Mouse (Mus musculus): ENCODE results near the gene Nhlh1. TPM values are rescaled to one million over a fixed set of nuclear protein-coding genes. Genes with fewer than 3 reads are reported as not detected.

Gene Nhlh1
- total and polyA plus RNA-seq, 2 experiments from 2014 or later: 0.12 to 3.6 TPM

- DNase-seq (ENCODE audit: low spot score) (no peak), ATAC-seq (ENCODE audit: low FRiP score) (no peak)
- Histone ChIP-seq H3K27me3 (ENCODE audit: insufficient read depth, low read length) (no peaks in the 10 kb centered on the region), H3K9ac (replicated peaks; ENCODE audit: low read length, poor library complexity, severe bottlenecking) (no peak overlapping the region), H3K4me3 (ENCODE audit: low read depth, low read length) (no peak overlapping the region), H3K27ac (ENCODE audit: low read depth, low read length) (no peak overlapping the region), H3K36me3 (ENCODE audit: insufficient read depth, low read length) (peaks cover 66% of the 10 kb centered on the region), H3K4me2 (ENCODE audit: low read depth, low read length, poor library complexity, severe bottlenecking) (no peak overlapping the region), H3K9me3 (ENCODE audit: low read length) (no peaks in the 10 kb centered on the region), H3K4me1 (ENCODE audit: insufficient read depth, low read length) (peaks cover 6% of the 10 kb centered on the region; the same call in 1 of the 2 replicates)
- 69% methylated on average over 20 of the region's 20 CpGs for WGBS
- peak; percentile 16; the same call in 1 of the 2 replicates for TF ChIP-seq CTCF (IDR thresholded peaks at IDR 0.05)
Observed at GRCm38 (mm10) chr1:172010042-172010824, 47.1 kb downstream of the Nhlh1 start.

GRCm38 (mm10) chr1:172009406-172009805 is 48.0 kb downstream of the Nhlh1 start:
- no peak for ATAC-seq (ENCODE audit: low FRiP score)
- no peak for DNase-seq (ENCODE audit: low spot score)

GRCm38 (mm10) chr1:172008351-172008750 is 49.0 kb downstream of the Nhlh1 start:
- TF ChIP-seq CTCF (IDR thresholded peaks at IDR 0.05): no peak
- no peak overlapping the region for H3K27ac ChIP-seq (ENCODE audit: low read depth, low read length)
- DNase-seq (ENCODE audit: low spot score): no peak
- no peaks in the 10 kb centered on the region for H3K9me3 ChIP-seq (ENCODE audit: low read length)
- no peak overlapping the region for H3K4me3 ChIP-seq (ENCODE audit: low read depth, low read length)
- H3K9ac ChIP-seq (replicated peaks; ENCODE audit: low read length, poor library complexity, severe bottlenecking): no peak overlapping the region
- peaks cover 80% of the 10 kb centered on the region for H3K36me3 ChIP-seq (ENCODE audit: insufficient read depth, low read length)
- H3K4me1 ChIP-seq (ENCODE audit: insufficient read depth, low read length): no peaks in the 10 kb centered on the region
- H3K4me2 ChIP-seq (ENCODE audit: low read depth, low read length, poor library complexity, severe bottlenecking): no peak overlapping the region
- 91% methylated on average over 9 of the region's 9 CpGs for WGBS
- no peaks in the 10 kb centered on the region for H3K27me3 ChIP-seq (ENCODE audit: insufficient read depth, low read length)
- no peak for ATAC-seq (ENCODE audit: low FRiP score)

More at GRCm38 (mm10) chr1:172009406-172009805, 48.0 kb downstream of the Nhlh1 start:
- H3K36me3 ChIP-seq (ENCODE audit: insufficient read depth, low read length): peaks cover 74% of the 10 kb centered on the region
- no peak overlapping the region for H3K4me2 ChIP-seq (ENCODE audit: low read depth, low read length, poor library complexity, severe bottlenecking)
- no peaks in the 10 kb centered on the region for H3K4me1 ChIP-seq (ENCODE audit: insufficient read depth, low read length)
- H3K27ac ChIP-seq (ENCODE audit: low read depth, low read length): no peak overlapping the region
- no peak overlapping the region for H3K9ac ChIP-seq (replicated peaks; ENCODE audit: low read length, poor library complexity, severe bottlenecking)
- 95% methylated on average over 21 of the region's 21 CpGs for WGBS
- H3K4me3 ChIP-seq (ENCODE audit: low read depth, low read length): no peak overlapping the region
- H3K27me3 ChIP-seq (ENCODE audit: insufficient read depth, low read length): no peaks in the 10 kb centered on the region
- no peaks in the 10 kb centered on the region for H3K9me3 ChIP-seq (ENCODE audit: low read length)
- no peak for TF ChIP-seq CTCF (IDR thresholded peaks at IDR 0.05)

GRCm38 (mm10) chr1:172007761-172008160 is 49.6 kb downstream of the Nhlh1 start:
- ATAC-seq (ENCODE audit: low FRiP score) (no peak), DNase-seq (ENCODE audit: low spot score) (no peak)
- Histone ChIP-seq H3K4me3 (ENCODE audit: low read depth, low read length) (no peak overlapping the region), H3K9ac (replicated peaks; ENCODE audit: low read length, poor library complexity, severe bottlenecking) (no peak overlapping the region), H3K4me2 (ENCODE audit: low read depth, low read length, poor library complexity, severe bottlenecking) (no peak overlapping the region), H3K27ac (ENCODE audit: low read depth, low read length) (no peak overlapping the region), H3K4me1 (ENCODE audit: insufficient read depth, low read length) (no peaks in the 10 kb centered on the region), H3K9me3 (ENCODE audit: low read length) (no peaks in the 10 kb centered on the region), H3K27me3 (ENCODE audit: insufficient read depth, low read length) (no peaks in the 10 kb centered on the region), H3K36me3 (ENCODE audit: insufficient read depth, low read length) (peaks cover 79% of the 10 kb centered on the region)
- no peak for TF ChIP-seq CTCF (IDR thresholded peaks at IDR 0.05)
- WGBS: 95% methylated on average over 20 of the region's 21 CpGs

Other genes with a start within 250 kb of the Nhlh1 start
- gene Cd84, start 217.9 kb downstream of the Nhlh1 start, total RNA-seq (2014; rRNA removed): 1.6 and 2.4 TPM in 2 replicates
- 1.1 and 1.9 TPM in 2 replicates for gene Cd84, start 217.9 kb downstream of the Nhlh1 start, polyA plus RNA-seq (2015; fragmentation: Nextera tagmentation; extraction: Ambion mirVana)
- 0.66 TPM in 1 of 2 replicates, not detected in the other for gene Gm10521, start 161.9 kb downstream of the Nhlh1 start, total RNA-seq (2014; rRNA removed)
- gene Gm10521, start 161.9 kb downstream of the Nhlh1 start, polyA plus RNA-seq (2015; fragmentation: Nextera tagmentation; extraction: Ambion mirVana): not detected in 2 replicates
- gene Slamf6, start 140.1 kb downstream of the Nhlh1 start, total RNA-seq (2014; rRNA removed): not detected in 2 replicates
- gene Slamf6, start 140.1 kb downstream of the Nhlh1 start, polyA plus RNA-seq (2015; fragmentation: Nextera tagmentation; extraction: Ambion mirVana): 0.05 and 0.10 TPM in 2 replicates
- gene Vangl2, start 29.1 kb downstream of the Nhlh1 start, total RNA-seq (2014; rRNA removed): 85.8 and 115 TPM in 2 replicates
- 43.1 and 44.2 TPM in 2 replicates for gene Vangl2, start 29.1 kb downstream of the Nhlh1 start, polyA plus RNA-seq (2015; fragmentation: Nextera tagmentation; extraction: Ambion mirVana)
- 207 and 225 TPM in 2 replicates for gene Copa, start 25.0 kb upstream of the Nhlh1 start, total RNA-seq (2014; rRNA removed)
- 149 and 155 TPM in 2 replicates for gene Copa, start 25.0 kb upstream of the Nhlh1 start, polyA plus RNA-seq (2015; fragmentation: Nextera tagmentation; extraction: Ambion mirVana)
- gene Ncstn, start 25.2 kb upstream of the Nhlh1 start, total RNA-seq (2014; rRNA removed): 70.3 and 78.7 TPM in 2 replicates
- gene Ncstn, start 25.2 kb upstream of the Nhlh1 start, polyA plus RNA-seq (2015; fragmentation: Nextera tagmentation; extraction: Ambion mirVana): 93.3 and 93.7 TPM in 2 replicates
- gene Pex19, start 69.2 kb upstream of the Nhlh1 start, total RNA-seq (2014; rRNA removed): 154 and 200 TPM in 2 replicates
- gene Pex19, start 69.2 kb upstream of the Nhlh1 start, polyA plus RNA-seq (2015; fragmentation: Nextera tagmentation; extraction: Ambion mirVana): 140 and 146 TPM in 2 replicates
- 64.6 and 72.8 TPM in 2 replicates for gene Dcaf8, start 90.5 kb upstream of the Nhlh1 start, total RNA-seq (2014; rRNA removed)
- 66.8 and 67.6 TPM in 2 replicates for gene Dcaf8, start 90.5 kb upstream of the Nhlh1 start, polyA plus RNA-seq (2015; fragmentation: Nextera tagmentation; extraction: Ambion mirVana)
- gene Pea15a, start 149.2 kb upstream of the Nhlh1 start, total RNA-seq (2014; rRNA removed): 311 and 342 TPM in 2 replicates
- 501 and 555 TPM in 2 replicates for gene Pea15a, start 149.2 kb upstream of the Nhlh1 start, polyA plus RNA-seq (2015; fragmentation: Nextera tagmentation; extraction: Ambion mirVana)
- gene Casq1, start 162.3 kb upstream of the Nhlh1 start, total RNA-seq (2014; rRNA removed): 0.99 TPM in 1 of 2 replicates, not detected in the other
- 1.3 and 2.2 TPM in 2 replicates for gene Casq1, start 162.3 kb upstream of the Nhlh1 start, polyA plus RNA-seq (2015; fragmentation: Nextera tagmentation; extraction: Ambion mirVana)
- gene Atp1a4, start 200.8 kb upstream of the Nhlh1 start, total RNA-seq (2014; rRNA removed): 0.05 and 0.14 TPM in 2 replicates
- 0.05 TPM in 1 of 2 replicates, not detected in the other for gene Atp1a4, start 200.8 kb upstream of the Nhlh1 start, polyA plus RNA-seq (2015; fragmentation: Nextera tagmentation; extraction: Ambion mirVana)
- gene Igsf8, start 204.1 kb upstream of the Nhlh1 start, total RNA-seq (2014; rRNA removed): 114 and 115 TPM in 2 replicates
- 79.6 and 88.8 TPM in 2 replicates for gene Igsf8, start 204.1 kb upstream of the Nhlh1 start, polyA plus RNA-seq (2015; fragmentation: Nextera tagmentation; extraction: Ambion mirVana)
- gene Atp1a2, start 240.5 kb upstream of the Nhlh1 start, total RNA-seq (2014; rRNA removed): 398 and 409 TPM in 2 replicates
- gene Atp1a2, start 240.5 kb upstream of the Nhlh1 start, polyA plus RNA-seq (2015; fragmentation: Nextera tagmentation; extraction: Ambion mirVana): 94.4 and 100 TPM in 2 replicates

Data from midbrain, postnatal 0 days (tissue).